ENCODE assay signal across 8 mouse cellular contexts in the genomic region with DNA sequence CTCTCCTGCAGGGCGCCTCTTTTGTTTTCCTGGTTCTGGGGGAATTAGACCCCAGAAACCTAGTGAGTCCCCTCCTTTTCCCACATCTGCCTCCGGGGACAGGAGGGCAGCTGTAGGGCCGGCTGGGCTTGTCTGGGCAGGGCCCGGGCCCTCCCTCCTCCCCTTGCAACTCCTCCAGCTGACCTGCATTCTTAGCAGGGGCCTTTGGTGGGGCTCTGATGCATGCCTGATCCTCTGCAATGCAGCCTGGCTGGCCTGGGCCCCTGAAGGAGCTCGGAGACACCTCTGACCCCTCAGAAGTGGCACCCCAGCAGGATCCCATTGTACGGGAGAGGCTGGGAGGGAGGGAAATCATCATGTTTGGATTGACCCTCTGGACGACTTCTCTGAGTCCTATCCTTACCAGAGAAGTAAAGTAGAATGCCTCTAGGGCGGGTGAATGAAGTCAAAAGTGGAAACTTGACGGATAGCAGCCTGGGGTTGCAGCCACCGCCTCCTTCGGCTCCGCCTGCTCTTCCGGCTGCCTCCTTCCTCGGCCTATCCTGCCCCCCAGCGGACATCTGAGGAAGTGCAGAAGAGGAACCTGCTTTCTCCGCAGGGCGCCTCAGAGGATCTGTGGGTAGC. TPM values are rescaled to one million over a fixed set of nuclear protein-coding genes. Genes with fewer than 3 reads are reported as not detected.
DNase-seq lines count a peak whose midpoint lies in the region; ATAC-seq lines count a peak whose summit lies in the region.

No protein-coding gene starts in this region.

- H3K9ac ChIP-seq in hindbrain, embryonic 16.5 days (ENCODE audit: low read depth, low read length), result peak overlapping the region; percentile 60

- H3K4me3 ChIP-seq in hindbrain, embryonic 16.5 days (ENCODE audit: low read length), result peak overlapping the region; percentile 32
- H3K4me3 ChIP-seq in macrophage (ENCODE audit: inconsistent target), result peak overlapping the region; percentile 11; the same call in 1 of the 2 replicates

- H3K9me3 ChIP-seq in hindbrain, embryonic 16.5 days (ENCODE audit: control insufficient read depth, low read length), result no peaks in the 10 kb centered on the region

- H3K36me3 ChIP-seq in hindbrain, embryonic 16.5 days (ENCODE audit: control insufficient read depth, insufficient read depth, low read length), result no peaks in the 10 kb centered on the region
- H3K36me3 ChIP-seq in macrophage (ENCODE audit: inconsistent target), result no peaks in the 10 kb centered on the region

- ATAC-seq in hindbrain, embryonic 16.5 days, result peak; percentile 32; the same call in 1 of the 2 replicates

- DNase-seq in T-cell, adult 2 months (ENCODE audit: low spot score), result peak; percentile 91
- peak; percentile 83 to 87 for DNase-seq in cerebellum, postnatal 36 days
- DNase-seq in gastrocnemius, adult 18-20 months (ENCODE audit: low spot score), result peak; percentile 92
- peak; percentile 64 for DNase-seq in left cerebral cortex, adult 11 months (ENCODE audit: low spot score)
- peak; percentile 77 for DNase-seq in retina, postnatal 7 days (ENCODE audit: low read depth, low spot score)
- DNase-seq in urinary bladder, postnatal 10 days (ENCODE audit: low spot score), result peak; percentile 70

- H3K27me3 ChIP-seq in hindbrain, embryonic 16.5 days (replicated peaks; ENCODE audit: control insufficient read depth, insufficient read depth, low read length), result peaks cover 44% of the 10 kb centered on the region

- WGBS in hindbrain, embryonic 16.5 days, result 3% methylated on average over 17 of the region's 17 CpGs
- WGBS in macrophage (ENCODE audit: missing documents), result 13% methylated on average over 16 of the region's 17 CpGs

- no peaks in the 10 kb centered on the region for H3K79me2 ChIP-seq in macrophage (ENCODE audit: inconsistent target)

- H3K27ac ChIP-seq in hindbrain, embryonic 16.5 days (ENCODE audit: low read depth, low read length), result no peak overlapping the region
- H3K27ac ChIP-seq in macrophage, result no peak overlapping the region

- H3K4me2 ChIP-seq in hindbrain, embryonic 16.5 days (ENCODE audit: low read length), result peak overlapping the region; percentile 59

- H3K4me1 ChIP-seq in hindbrain, embryonic 16.5 days (ENCODE audit: control insufficient read depth, insufficient read depth, low read depth, low read length), result peaks cover 23% of the 10 kb centered on the region; the same call in 1 of the 2 replicates

RNA-seq across cellular contexts. Expression of a gene that starts 3.9 kb away (rescaled TPM):
- total RNA-seq in gastrocnemius, adult 18-20 months (2021), result 10 to 100 TPM; 13.1 to 13.2 TPM
- 14.5 and 16.8 TPM in 2 replicates for polyA plus RNA-seq in hindbrain, embryonic 16.5 days (2015; fragmentation: Nextera tagmentation; extraction: Ambion mirVana)
- 1 to 10 TPM in 11 of 26 experiments, under 1 TPM in 4, not detected in 11; 0.56 to 3.2 (median 1.3) TPM for total RNA-seq in macrophage (2018; cell fraction: chromatin; rRNA removed)
- total RNA-seq in macrophage (2018; cell fraction: cytosol; rRNA removed), result 1 to 10 TPM in 14 of 26 experiments, under 1 TPM in 12; 0.19 to 2.1 (median 1.1) TPM
- 1 to 10 TPM in 7 of 26 experiments, under 1 TPM in 11, not detected in 8; 0.40 to 3.0 (median 0.67) TPM for total RNA-seq in macrophage (2018; cell fraction: nucleus; rRNA removed)
- polyA plus RNA-seq in macrophage (2018), result 0.57 to 3.6 TPM (median 1.3 TPM) in 3 replicates

RNA-seq across cellular contexts. Expression of a gene that starts 12.6 kb away (rescaled TPM):
- total RNA-seq in gastrocnemius, adult 18-20 months (2021), result under 1 TPM; 0.09 to 0.14 TPM
- polyA plus RNA-seq in hindbrain, embryonic 16.5 days (2015; fragmentation: Nextera tagmentation; extraction: Ambion mirVana), result 0.32 and 0.35 TPM in 2 replicates
- total RNA-seq in macrophage (2018; cell fraction: chromatin; rRNA removed), result under 1 TPM in 3 of 26 experiments, not detected in 23; 0.16 to 0.50 (median 0.20) TPM
- under 1 TPM in 5 of 26 experiments, not detected in 21; 0.03 to 0.11 (median 0.04) TPM for total RNA-seq in macrophage (2018; cell fraction: cytosol; rRNA removed)
- under 1 TPM in 5 of 26 experiments, not detected in 21; 0.11 to 0.56 (median 0.17) TPM for total RNA-seq in macrophage (2018; cell fraction: nucleus; rRNA removed)
- polyA plus RNA-seq in macrophage (2018), result 0.09 TPM in 1 of 3 replicates, not detected in the others

RNA-seq across cellular contexts. Expression of a gene that starts 15.4 kb away (rescaled TPM):
- total RNA-seq in gastrocnemius, adult 18-20 months (2021), result under 1 TPM in 1 of 2 experiments, not detected in 1; 0.16 TPM
- 3.4 and 3.9 TPM in 2 replicates for polyA plus RNA-seq in hindbrain, embryonic 16.5 days (2015; fragmentation: Nextera tagmentation; extraction: Ambion mirVana)
- total RNA-seq in macrophage (2018; cell fraction: chromatin; rRNA removed), result not detected
- total RNA-seq in macrophage (2018; cell fraction: cytosol; rRNA removed), result under 1 TPM in 7 of 26 experiments, not detected in 19; 0.10 to 0.21 (median 0.14) TPM
- total RNA-seq in macrophage (2018; cell fraction: nucleus; rRNA removed), result not detected
- polyA plus RNA-seq in macrophage (2018), result 0.17 TPM in 1 of 3 replicates, not detected in the others

RNA-seq across cellular contexts. Expression of a gene that starts 15.5 kb away (rescaled TPM):
- total RNA-seq in gastrocnemius, adult 18-20 months (2021), result 10 to 100 TPM; 41.4 to 45.6 TPM
- 63.4 and 66.9 TPM in 2 replicates for polyA plus RNA-seq in hindbrain, embryonic 16.5 days (2015; fragmentation: Nextera tagmentation; extraction: Ambion mirVana)
- total RNA-seq in macrophage (2018; cell fraction: chromatin; rRNA removed), result 10 to 100 TPM in 13 of 26 experiments, 1 to 10 TPM in 13; 3.8 to 17.2 (median 9.8) TPM
- total RNA-seq in macrophage (2018; cell fraction: cytosol; rRNA removed), result 10 to 100 TPM; 21.4 to 39.0 (median 32.2) TPM
- total RNA-seq in macrophage (2018; cell fraction: nucleus; rRNA removed), result 10 to 100 TPM in 22 of 26 experiments, 1 to 10 TPM in 4; 6.7 to 26.3 (median 13.4) TPM
- polyA plus RNA-seq in macrophage (2018), result 25.6 to 38.5 TPM (median 31.8 TPM) in 3 replicates

RNA-seq across cellular contexts. Expression of a gene that starts 24.6 kb away (rescaled TPM):
- 1 to 10 TPM; 2.5 to 2.9 TPM for total RNA-seq in gastrocnemius, adult 18-20 months (2021)
- 12.5 and 12.9 TPM in 2 replicates for polyA plus RNA-seq in hindbrain, embryonic 16.5 days (2015; fragmentation: Nextera tagmentation; extraction: Ambion mirVana)
- total RNA-seq in macrophage (2018; cell fraction: chromatin; rRNA removed), result 10 to 100 TPM; 17.5 to 67.5 (median 41.8) TPM
- 10 to 100 TPM in 8 of 26 experiments, 1 to 10 TPM in 18; 3.3 to 12.6 (median 8.5) TPM for total RNA-seq in macrophage (2018; cell fraction: cytosol; rRNA removed)
- 10 to 100 TPM in 25 of 26 experiments, 1 to 10 TPM in 1; 8.3 to 35.5 (median 20.1) TPM for total RNA-seq in macrophage (2018; cell fraction: nucleus; rRNA removed)
- 6.4 to 9.7 TPM (median 9.5 TPM) in 3 replicates for polyA plus RNA-seq in macrophage (2018)
